Mouse (Mus musculus) heart, embryonic 12.5 days (tissue): ENCODE measurements around the gene Dtymk. TPM values are rescaled to one million over a fixed set of nuclear protein-coding genes. Genes with fewer than 3 reads are reported as not detected.
A peak's percentile ranks its signal among the peaks of the same experiment; 100 is the strongest.

Source experiments
- ATAC-seq: fragments of 200-750 bp; cut with Nextera tagmentation; 2 replicates; pipeline ENCODE4 v1.8.0; 2017; ENCODE audit warnings: moderate TSS enrichment, moderate library complexity; ENCODE audit not compliant: insufficient number of reproducible peaks, low FRiP score
- H3K27ac ChIP-seq: fragments of 300-500 bp; sonication (generic); 2 replicates; pipeline ENCODE4 v1.5.1; 2016; ENCODE audit warnings: mild to moderate bottlenecking, moderate library complexity; ENCODE audit not compliant: poor library complexity, severe bottlenecking
- H3K27me3 ChIP-seq: fragments of 300-500 bp; sonication (generic); replicated peaks from 2 replicates; pipeline ENCODE4 v1.6.1; 2016; ENCODE audit warnings: mild to moderate bottlenecking, moderate library complexity
- H3K36me3 ChIP-seq: fragments of 300-500 bp; sonication (generic); 2 replicates; pipeline ENCODE4 v1.6.1; 2016; ENCODE audit warnings: mild to moderate bottlenecking, moderate library complexity
- H3K4me1 ChIP-seq: fragments of 300-500 bp; sonication (generic); replicated peaks from 2 replicates; pipeline ENCODE4 v1.6.1; 2016; ENCODE audit warnings: mild to moderate bottlenecking
- H3K4me2 ChIP-seq: fragments of 300-500 bp; sonication (generic); 2 replicates; pipeline ENCODE4 v1.6.1; 2016; ENCODE audit warnings: mild to moderate bottlenecking, moderate library complexity
- H3K4me3 ChIP-seq: fragments of 300-500 bp; sonication (generic); 2 replicates; pipeline ENCODE4 v1.5.1; 2016; ENCODE audit warnings: mild to moderate bottlenecking
- H3K9ac ChIP-seq: fragments of 300-500 bp; sonication (generic); 2 replicates; pipeline ENCODE4 v1.6.1; 2016; ENCODE audit warnings: mild to moderate bottlenecking, moderate library complexity
- H3K9me3 ChIP-seq: fragments of 300-500 bp; sonication (generic); replicated peaks from 2 replicates; pipeline ENCODE4 v1.6.1; 2016; ENCODE audit warnings: mild to moderate bottlenecking, moderate library complexity
- WGBS: fragments of 180-500 bp; shearing (Covaris S2); methylation state at CpG from one replicate; pipeline ENCODE4 v1.1.7; 2016; 5-methylcytosine and 5-hydroxymethylcytosine counted together
- polyA plus RNA-seq: library from polyadenylated mRNA; unstranded; fragments of >200 nt; fragmentation: Nextera tagmentation; extraction: Ambion mirVana; gene quantifications from 2 replicates; pipeline ENCODE4 v1.2.1, GENCODE M21; 2016

Gene Dtymk
- polyA plus RNA-seq, 1 experiment from 2014 or later: 191 TPM

DNA sequence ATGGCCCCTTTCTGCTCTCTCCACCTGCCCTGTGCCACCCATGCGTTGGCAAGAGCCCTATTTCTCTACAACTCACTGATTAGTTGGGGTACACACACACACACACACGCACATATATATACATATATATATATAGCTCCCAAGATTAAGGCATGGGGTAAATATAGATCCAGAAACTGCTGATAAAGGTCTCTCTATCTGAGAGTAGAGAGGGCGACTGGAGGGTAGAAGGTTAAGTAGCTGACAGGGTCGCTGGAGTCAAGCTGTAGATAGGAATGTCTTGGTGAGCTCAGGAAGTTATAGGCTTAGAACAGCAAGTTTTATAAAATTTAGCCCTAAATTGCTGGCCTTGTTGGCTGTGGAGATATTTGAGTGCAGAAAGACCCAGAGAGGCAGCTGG, 3.1 kb upstream of the Dtymk start:
- no peak for ATAC-seq
- peak overlapping the region; percentile 66 for H3K9ac ChIP-seq
- peaks cover 32% of the 10 kb centered on the region for H3K4me1 ChIP-seq
- peak overlapping the region; percentile 97 for H3K27ac ChIP-seq
- peak overlapping the region; percentile 73 for H3K4me3 ChIP-seq
- peak overlapping the region; percentile 84 for H3K4me2 ChIP-seq
- no peaks in the 10 kb centered on the region for H3K27me3 ChIP-seq
- WGBS: 39% methylated on average over 4 of the region's 4 CpGs
- H3K36me3 ChIP-seq: peaks cover 40% of the 10 kb centered on the region
- no peaks in the 10 kb centered on the region for H3K9me3 ChIP-seq

DNA sequence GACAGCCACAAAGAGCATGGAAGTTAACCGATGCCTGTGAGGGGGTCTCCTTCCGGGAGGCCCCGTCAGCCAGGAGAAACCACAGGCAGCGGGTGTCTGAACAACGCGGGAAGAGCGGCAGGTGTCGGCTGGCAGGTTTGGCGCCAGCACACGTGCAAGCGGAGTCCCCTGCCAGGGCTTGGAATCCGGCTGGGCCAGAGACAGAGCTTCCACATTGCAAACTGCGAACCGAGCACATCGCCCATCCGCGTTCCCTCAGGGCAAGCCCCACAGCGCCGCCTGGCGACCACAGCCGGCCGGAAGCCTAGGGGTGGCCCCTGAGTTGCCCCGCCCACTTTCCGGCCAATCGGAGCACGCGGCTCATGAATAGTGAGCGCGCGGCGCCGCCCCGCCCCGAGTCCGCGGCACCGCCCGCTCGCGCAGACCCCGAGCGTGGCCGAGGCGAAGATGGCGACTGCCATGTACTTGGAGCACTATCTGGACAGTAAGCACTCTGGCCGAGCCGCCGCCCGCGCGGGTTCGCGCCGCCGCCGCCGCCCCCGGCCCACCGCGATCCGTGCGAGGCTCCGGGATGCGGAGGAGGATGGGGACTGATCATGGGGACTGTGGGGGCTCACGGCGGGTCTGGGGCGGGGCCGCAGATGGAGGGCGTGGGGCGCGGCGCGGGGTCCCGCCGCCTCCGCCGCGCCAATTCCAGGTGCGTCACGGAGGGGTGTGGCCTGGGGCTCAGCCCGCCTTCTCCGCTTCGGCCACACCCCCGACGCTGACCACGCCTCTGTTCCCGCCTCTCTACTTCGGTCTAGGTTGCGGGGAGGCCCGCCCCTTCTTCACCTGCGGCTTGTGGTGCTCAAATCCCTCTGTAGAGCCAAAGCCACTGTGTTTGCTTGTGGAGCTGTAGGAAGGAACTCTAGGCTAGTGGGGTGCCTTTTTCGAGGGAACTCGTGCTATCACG, 2.1 kb upstream of the Dtymk start, which contains the start of gene Ing5:
Gene Ing5, plus strand, starts transcription at position 410 of the 952 bp plus-strand sequence.
- peaks cover 32% of the 10 kb centered on the region for H3K4me1 ChIP-seq
- peak; percentile 96 for ATAC-seq
- H3K27me3 ChIP-seq: no peaks in the 10 kb centered on the region
- peak within 1 kb of the TSS; percentile 73 for H3K4me3 ChIP-seq
- H3K36me3 ChIP-seq: peaks cover 43% of the 10 kb centered on the region
- H3K27ac ChIP-seq: peak within 1 kb of the TSS; percentile 97
- H3K9ac ChIP-seq: peak within 1 kb of the TSS; percentile 85
- peak within 1 kb of the TSS; percentile 84 for H3K4me2 ChIP-seq
- no peaks in the 10 kb centered on the region for H3K9me3 ChIP-seq
- WGBS: under 1% methylated on average over 87 of the region's 94 CpGs

GRCm38 (mm10) chr1:93802771-93803170, 1.0 kb upstream of the Dtymk start:
- H3K27ac ChIP-seq: peak overlapping the region; percentile 84; the same call in 1 of the 2 replicates
- H3K9ac ChIP-seq: no peak overlapping the region
- H3K9me3 ChIP-seq: no peaks in the 10 kb centered on the region
- peak overlapping the region; percentile 84; the same call in 1 of the 2 replicates for H3K4me2 ChIP-seq
- WGBS: 84% methylated on average over 5 of the region's 5 CpGs
- peaks cover 43% of the 10 kb centered on the region for H3K36me3 ChIP-seq
- H3K4me3 ChIP-seq: peak overlapping the region; percentile 73; the same call in 1 of the 2 replicates
- ATAC-seq: no peak
- H3K4me1 ChIP-seq: peaks cover 32% of the 10 kb centered on the region
- no peaks in the 10 kb centered on the region for H3K27me3 ChIP-seq

DNA sequence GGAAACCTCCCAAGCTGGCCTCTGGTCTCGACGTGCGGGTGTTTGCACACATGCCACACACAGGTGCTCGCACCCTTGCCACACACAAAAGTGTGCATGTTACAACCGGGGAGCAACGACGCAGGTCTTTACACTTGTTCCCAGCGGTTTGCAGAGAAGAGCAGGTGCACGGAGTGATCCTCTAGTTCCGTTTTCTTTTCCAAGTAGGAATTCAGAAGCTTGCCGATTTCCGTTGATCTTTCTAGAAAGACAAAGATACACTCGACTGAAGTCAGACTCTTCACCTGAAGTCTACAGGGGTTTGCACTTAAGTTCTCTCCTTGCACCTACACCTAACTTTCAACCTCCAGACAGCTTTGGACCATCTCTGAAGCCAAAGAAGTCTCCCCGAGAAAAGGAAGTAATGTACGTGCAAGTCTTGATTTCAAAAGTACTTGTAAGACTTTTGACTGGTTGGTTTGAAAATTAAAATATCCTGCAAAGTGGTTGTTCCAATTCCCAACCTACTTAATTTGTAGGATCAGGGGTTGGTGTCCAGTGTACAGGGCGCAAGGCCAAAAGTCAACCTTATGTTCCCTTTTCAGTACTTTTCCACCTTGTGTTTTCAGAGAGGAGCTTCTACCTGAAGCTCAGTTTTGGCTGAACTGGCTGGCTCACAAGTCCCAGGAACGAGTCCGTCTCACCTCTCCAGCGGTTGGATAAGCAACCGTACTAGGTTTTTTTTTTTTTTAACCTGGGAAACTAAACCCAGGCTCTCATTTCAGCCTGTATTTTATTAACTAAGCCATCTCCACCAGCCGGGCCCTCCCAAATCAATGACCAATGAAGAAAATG, 847 bp downstream of the Dtymk start:
- H3K27ac ChIP-seq: peak overlapping the region; percentile 84; the same call in 1 of the 2 replicates
- H3K4me2 ChIP-seq: peak overlapping the region; percentile 79
- no peaks in the 10 kb centered on the region for H3K9me3 ChIP-seq
- 70% methylated on average over 21 of the region's 21 CpGs for WGBS
- peak overlapping the region; percentile 85 for H3K9ac ChIP-seq
- peaks cover 37% of the 10 kb centered on the region for H3K4me1 ChIP-seq
- H3K4me3 ChIP-seq: peak overlapping the region; percentile 82
- no peaks in the 10 kb centered on the region for H3K27me3 ChIP-seq
- ATAC-seq: no peak
- peaks cover 35% of the 10 kb centered on the region for H3K36me3 ChIP-seq

DNA sequence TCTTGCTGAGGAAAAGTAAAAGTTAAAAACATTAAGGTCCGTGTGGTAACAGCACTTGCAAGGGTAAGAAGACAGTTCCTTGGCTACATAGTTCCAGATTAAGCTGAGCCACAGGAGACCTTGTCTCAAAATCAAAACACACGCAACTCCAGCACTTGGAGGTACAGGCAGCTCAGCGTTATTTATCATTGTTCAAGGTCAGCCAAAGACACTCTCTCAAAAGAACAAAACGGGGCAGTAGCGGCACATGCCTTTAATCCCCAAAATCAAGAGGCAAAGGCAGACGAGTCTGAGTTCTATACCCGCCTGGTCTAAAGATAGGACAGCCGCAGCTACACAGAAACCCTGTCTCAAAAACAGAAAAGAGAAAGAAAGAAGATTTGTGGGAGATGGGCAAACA, 5.8 kb downstream of the Dtymk start:
- Histone ChIP-seq H3K9ac (no peak overlapping the region), H3K4me1 (peaks cover 15% of the 10 kb centered on the region), H3K4me3 (no peak overlapping the region), H3K27me3 (no peaks in the 10 kb centered on the region), H3K36me3 (peaks cover 80% of the 10 kb centered on the region), H3K4me2 (peak overlapping the region; percentile 8; the same call in 1 of the 2 replicates), H3K9me3 (no peaks in the 10 kb centered on the region), H3K27ac (no peak overlapping the region)
- ATAC-seq: no peak
- 56% methylated on average over 8 of the region's 8 CpGs for WGBS

DNA sequence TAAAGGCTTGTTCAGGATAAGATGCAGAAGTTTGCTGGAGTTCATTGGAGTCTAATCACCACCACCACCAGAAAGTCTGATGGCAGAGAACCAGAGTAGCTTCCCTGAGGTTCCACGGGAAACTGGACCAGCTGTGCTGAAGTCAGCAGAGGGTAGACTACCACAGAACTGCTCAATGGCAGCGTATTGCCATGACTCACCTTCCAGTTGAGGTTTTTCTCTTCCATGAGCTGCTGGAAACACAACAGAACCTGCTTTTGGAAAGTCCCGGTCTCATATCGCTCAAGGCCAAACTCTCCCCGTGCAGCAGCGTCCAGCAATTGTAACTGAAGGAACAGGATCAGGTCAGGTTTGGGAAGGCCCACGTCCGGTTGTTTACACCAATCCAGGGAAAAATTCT, 7.2 kb downstream of the Dtymk start:
- H3K4me3 ChIP-seq: no peak overlapping the region
- ATAC-seq: no peak
- H3K36me3 ChIP-seq: peaks cover 84% of the 10 kb centered on the region
- H3K27ac ChIP-seq: no peak overlapping the region
- H3K4me1 ChIP-seq: peaks cover 11% of the 10 kb centered on the region
- no peaks in the 10 kb centered on the region for H3K27me3 ChIP-seq
- H3K4me2 ChIP-seq: no peak overlapping the region
- H3K9ac ChIP-seq: no peak overlapping the region
- H3K9me3 ChIP-seq: no peaks in the 10 kb centered on the region
- 93% methylated on average over 8 of the region's 8 CpGs for WGBS

DNA sequence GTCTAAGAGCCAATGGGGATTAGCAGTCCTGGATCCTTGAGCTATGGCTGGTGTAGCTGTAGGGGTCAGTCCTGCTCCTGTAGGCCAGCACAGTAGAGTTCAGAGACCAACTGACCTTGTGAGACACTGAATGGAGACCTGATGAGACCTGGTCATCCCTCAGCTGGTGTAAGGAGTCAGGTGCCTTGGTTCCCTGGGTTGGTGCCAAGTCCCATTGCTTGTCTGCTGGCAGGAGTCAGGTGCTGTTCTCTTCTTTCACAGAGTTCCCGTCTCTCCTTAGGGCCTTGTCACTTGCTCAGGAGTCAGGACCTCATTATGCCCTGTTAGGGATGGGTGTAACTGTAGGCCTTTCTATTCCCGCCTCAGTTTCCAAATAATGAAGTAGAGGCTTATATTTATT, 14.8 kb downstream of the Dtymk start:
- 85% methylated on average over 2 of the region's 2 CpGs for WGBS
- peaks cover 98% of the 10 kb centered on the region for H3K36me3 ChIP-seq

DNA sequence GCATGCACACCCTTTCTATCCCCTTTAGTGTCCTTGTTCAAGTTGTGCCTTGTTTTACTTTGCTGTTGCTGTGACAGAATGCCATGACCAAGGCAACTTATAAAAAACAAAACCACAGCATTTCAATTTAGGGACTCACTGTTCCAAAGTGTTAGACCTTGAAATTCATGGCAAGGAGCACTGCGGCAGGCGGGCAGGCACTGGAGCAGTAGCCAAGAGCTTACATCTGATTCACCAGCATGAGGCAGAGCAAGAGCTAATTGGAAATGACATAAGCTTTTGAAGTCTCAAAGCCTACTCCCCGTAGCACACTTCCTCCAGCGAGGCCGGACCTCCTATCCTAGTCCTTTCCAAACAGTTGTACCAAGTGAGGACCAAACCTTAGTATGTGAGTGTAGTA, 25.0 kb downstream of the Dtymk start:
- no peak overlapping the region for H3K9ac ChIP-seq
- H3K36me3 ChIP-seq: peaks cover 88% of the 10 kb centered on the region
- no peaks in the 10 kb centered on the region for H3K4me1 ChIP-seq
- no peaks in the 10 kb centered on the region for H3K27me3 ChIP-seq
- H3K27ac ChIP-seq: no peak overlapping the region
- 94% methylated on average over 5 of the region's 5 CpGs for WGBS
- no peaks in the 10 kb centered on the region for H3K9me3 ChIP-seq
- no peak overlapping the region for H3K4me2 ChIP-seq
- no peak for ATAC-seq
- no peak overlapping the region for H3K4me3 ChIP-seq

More for the DNA sequence above, 14.8 kb downstream of the Dtymk start:
- H3K9ac ChIP-seq: no peak overlapping the region
- no peaks in the 10 kb centered on the region for H3K9me3 ChIP-seq
- H3K27ac ChIP-seq: no peak overlapping the region
- no peaks in the 10 kb centered on the region for H3K4me1 ChIP-seq
- H3K4me3 ChIP-seq: no peak overlapping the region
- ATAC-seq: 0 out of 2 replicates have a peak, but pooled peaks have one; percentile 9
- no peak overlapping the region for H3K4me2 ChIP-seq
- no peaks in the 10 kb centered on the region for H3K27me3 ChIP-seq

GRCm38 (mm10) chr1:93769901-93770300, 31.8 kb downstream of the Dtymk start:
- H3K4me3 ChIP-seq: no peak overlapping the region
- no peak overlapping the region for H3K27ac ChIP-seq
- no peaks in the 10 kb centered on the region for H3K4me1 ChIP-seq
- ATAC-seq: no peak
- H3K36me3 ChIP-seq: peaks cover 60% of the 10 kb centered on the region
- no peak overlapping the region for H3K4me2 ChIP-seq
- WGBS: 81% methylated on average over 3 of the region's 3 CpGs
- 0 out of 2 replicates have a peak, but pooled peaks cover 2% of the 10 kb centered on the region for H3K9me3 ChIP-seq
- no peak overlapping the region for H3K9ac ChIP-seq
- H3K27me3 ChIP-seq: no peaks in the 10 kb centered on the region

DNA sequence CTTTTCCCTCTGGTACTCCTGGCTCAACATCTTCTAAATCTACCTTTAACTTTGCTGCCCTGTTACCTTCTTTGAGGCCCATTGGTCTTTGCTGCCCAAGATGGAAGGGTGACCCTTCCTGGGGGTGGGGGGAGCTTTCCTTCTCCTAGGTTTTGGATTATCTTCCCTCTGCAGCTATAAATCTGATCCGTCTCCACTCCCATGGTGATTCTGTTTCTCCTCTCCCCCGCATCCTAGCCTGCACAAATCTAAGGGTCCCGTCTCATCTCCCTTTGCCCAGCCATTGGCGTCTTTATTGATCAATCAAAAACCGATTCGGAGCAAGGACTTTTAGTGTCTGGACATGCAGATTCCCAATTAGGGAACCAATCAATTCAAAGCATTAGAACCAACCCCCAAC, 34.1 kb downstream of the Dtymk start:
- Histone ChIP-seq H3K9ac (no peak overlapping the region), H3K4me3 (no peak overlapping the region), H3K4me2 (no peak overlapping the region), H3K4me1 (no peaks in the 10 kb centered on the region), H3K9me3 (0 out of 2 replicates have a peak, but pooled peaks cover 2% of the 10 kb centered on the region), H3K27ac (no peak overlapping the region), H3K36me3 (peaks cover 38% of the 10 kb centered on the region), H3K27me3 (no peaks in the 10 kb centered on the region)
- WGBS: 97% methylated on average over 6 of the region's 6 CpGs
- no peak for ATAC-seq
